Mouse (Mus musculus) Patski (cell line): ENCODE results near the gene Atat1. TPM values are rescaled to one million over a fixed set of nuclear protein-coding genes. Genes with fewer than 3 reads are reported as not detected.
A peak's percentile ranks its signal among the peaks of the same experiment; 100 is the strongest.

Experiments
- ATAC-seq: fragments of 100-300 bp; one replicate; pipeline ENCODE4 v1.8.0; 2021
- CTCF ChIA-PET: fragments of 350-600 bp; sonication (Branson Sonifier 250); formaldehyde crosslinking; loops from one replicate; lab custom pipeline; 2022; ENCODE audit warnings: inconsistent platforms; lab: Charles Lee
- POLR2A ChIA-PET: fragments of 350-600 bp; sonication (Branson Sonifier 250); formaldehyde crosslinking; loops from one replicate; lab custom pipeline; 2022; ENCODE audit warnings: antibody characterized with exemption, inconsistent platforms; lab: Charles Lee
- DNase-seq: peaks from one replicate; pipeline ENCODE4 v3.0.0-alpha.2; 2011; ENCODE audit warnings: low read depth, low spot score
- H3K27me3 ChIP-seq: fragments of 371-371 bp; one replicate; pipeline ENCODE4 v1.5.1; 2021
- CTCF ChIP-seq: fragments of 100-300 bp; IDR thresholded peaks from one replicate; pipeline ENCODE4 v1.5.1; 2021
- in situ Hi-C: fragments of 300-500 bp; cut with MboI; formaldehyde crosslinking; loops from 3 replicates; pipeline ENCODE4 v1.11.1; 2018; ENCODE audit warnings: low pct_unique_long_range_greater_than_20kb, mixed read lengths
- polyA plus RNA-seq: library from polyadenylated mRNA; unstranded; gene quantifications from one replicate; pipeline ENCODE4 v1.2.3, GENCODE M21; 2021

Atat1 gene
- polyA plus RNA-seq, 1 experiment from 2014 or later, result 42.6 TPM

GRCm38 (mm10) chr17:35868961-35869345 is 40.9 kb downstream of the Atat1 start:
- ChIA-PET POLR2A (interaction anchor here (1.0 kb wide), 1 partner anchor 22 kb away, joined by 3 read pairs; no protein-coding TSS in a partner anchor), CTCF (interaction anchor here (1.1 to 1.4 kb wide), 3 partner anchors 9 to 32 kb away, joined by 3 to 4 read pairs (median 4); no protein-coding TSS in a partner anchor)
- H3K27me3 ChIP-seq, result no peaks in the 10 kb centered on the region
- DNase-seq (no peak), ATAC-seq (no peak)
- TF ChIP-seq CTCF, result no peak
- in situ Hi-C loops, result no loop called here

- POLR2A ChIA-PET, result interaction anchor here (1.0 kb wide), 1 partner anchor 23 kb away, joined by 3 read pairs; no protein-coding TSS in a partner anchor
Measured at GRCm38 (mm10) chr17:35868165-35868820, 41.6 kb downstream of the Atat1 start.

GRCm38 (mm10) chr17:35866911-35867890 is 42.7 kb downstream of the Atat1 start:
- no peaks in the 10 kb centered on the region for H3K27me3 ChIP-seq
- ChIA-PET CTCF (interaction anchor here (1.4 kb wide), 1 partner anchor 16 kb away, joined by 3 read pairs; no protein-coding TSS in a partner anchor), POLR2A (interaction anchor here (0.7 to 0.9 kb wide), 2 partner anchors 28 to 30 kb away, joined by 3 read pairs; no protein-coding TSS in a partner anchor)
- ATAC-seq (no peak), DNase-seq (no peak)
- in situ Hi-C loops, result no loop called here
- no peak for TF ChIP-seq CTCF

More at GRCm38 (mm10) chr17:35868165-35868820, 41.6 kb downstream of the Atat1 start:
- H3K27me3 ChIP-seq, result no peaks in the 10 kb centered on the region
- CTCF ChIA-PET, result interaction anchor here (1.1 to 1.4 kb wide), 2 partner anchors 8 to 31 kb away, joined by 3 to 4 read pairs; no protein-coding TSS in a partner anchor
- DNase-seq (no peak), ATAC-seq (no peak)
- in situ Hi-C loops, result no loop called here
- no peak for TF ChIP-seq CTCF

GRCm38 (mm10) chr17:35866281-35866831 is 43.5 kb downstream of the Atat1 start:
- DNase-seq, result no peak
- TF ChIP-seq CTCF, result no peak
- ChIA-PET CTCF (interaction anchor here (1.4 kb wide), 1 partner anchor 15 kb away, joined by 3 read pairs; no protein-coding TSS in a partner anchor), POLR2A (interaction anchor here (0.7 to 0.9 kb wide), 2 partner anchors 27 to 29 kb away, joined by 3 read pairs; no protein-coding TSS in a partner anchor)
- in situ Hi-C loops, result no loop called here
- peak; percentile 16 for ATAC-seq
- H3K27me3 ChIP-seq, result no peaks in the 10 kb centered on the region

- in situ Hi-C loops, result no loop called here
- peak; percentile 4 for ATAC-seq
- H3K27me3 ChIP-seq, result no peaks in the 10 kb centered on the region
- DNase-seq, result no peak
- ChIA-PET POLR2A (interaction anchor here (0.5 kb wide), 1 partner anchor 58 kb away, joined by 3 read pairs; no protein-coding TSS in a partner anchor), CTCF (interaction anchor here (0.8 to 1.3 kb wide), 2 partner anchors 14 to 29 kb away, joined by 3 to 4 read pairs; partner anchors contain the start of gene Dhx16)
- no peak for TF ChIP-seq CTCF
Measured at GRCm38 (mm10) chr17:35865481-35866280, 44.2 kb downstream of the Atat1 start, which contains the start of gene Ppp1r18. Gene Ppp1r18, plus strand, starts transcription at chr17:35865593.

DNA sequence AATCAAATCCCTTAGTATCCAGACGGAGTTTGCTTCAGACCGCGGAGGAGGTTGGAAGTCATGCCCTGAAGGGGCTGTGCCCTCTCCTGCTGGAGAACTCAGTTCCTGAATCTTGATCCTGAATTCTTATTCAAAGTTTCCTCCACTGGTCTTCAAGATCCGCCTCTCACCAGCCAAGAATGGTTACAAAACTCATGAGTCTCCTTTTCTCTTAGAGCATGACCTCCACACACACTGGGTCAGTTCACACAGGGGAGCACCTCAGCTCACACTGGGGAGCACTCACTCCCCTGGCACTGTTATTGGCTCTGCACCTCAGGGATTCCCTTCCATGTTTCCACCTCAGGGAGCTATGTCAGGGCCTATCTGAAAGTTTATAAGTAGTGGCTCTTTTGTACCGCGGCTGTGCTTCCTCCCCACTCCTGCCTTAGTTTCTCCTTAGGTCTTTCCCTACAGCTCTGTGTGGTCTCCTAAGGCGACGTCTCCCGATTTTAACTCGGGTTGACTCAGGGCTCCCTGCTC is 45.0 kb downstream of the Atat1 start:
- CTCF ChIA-PET, result interaction anchor here (0.6 to 1.3 kb wide), 3 partner anchors 15 to 143 kb away, joined by 3 to 4 read pairs (median 3); partner anchors contain the start of gene Dhx16
- POLR2A ChIA-PET, result interaction anchor here (0.5 kb wide), 1 partner anchor 57 kb away, joined by 3 read pairs; no protein-coding TSS in a partner anchor
- TF ChIP-seq CTCF, result no peak
- no peaks in the 10 kb centered on the region for H3K27me3 ChIP-seq
- DNase-seq, result no peak
- no peak for ATAC-seq
- in situ Hi-C loops, result no loop called here

DNA sequence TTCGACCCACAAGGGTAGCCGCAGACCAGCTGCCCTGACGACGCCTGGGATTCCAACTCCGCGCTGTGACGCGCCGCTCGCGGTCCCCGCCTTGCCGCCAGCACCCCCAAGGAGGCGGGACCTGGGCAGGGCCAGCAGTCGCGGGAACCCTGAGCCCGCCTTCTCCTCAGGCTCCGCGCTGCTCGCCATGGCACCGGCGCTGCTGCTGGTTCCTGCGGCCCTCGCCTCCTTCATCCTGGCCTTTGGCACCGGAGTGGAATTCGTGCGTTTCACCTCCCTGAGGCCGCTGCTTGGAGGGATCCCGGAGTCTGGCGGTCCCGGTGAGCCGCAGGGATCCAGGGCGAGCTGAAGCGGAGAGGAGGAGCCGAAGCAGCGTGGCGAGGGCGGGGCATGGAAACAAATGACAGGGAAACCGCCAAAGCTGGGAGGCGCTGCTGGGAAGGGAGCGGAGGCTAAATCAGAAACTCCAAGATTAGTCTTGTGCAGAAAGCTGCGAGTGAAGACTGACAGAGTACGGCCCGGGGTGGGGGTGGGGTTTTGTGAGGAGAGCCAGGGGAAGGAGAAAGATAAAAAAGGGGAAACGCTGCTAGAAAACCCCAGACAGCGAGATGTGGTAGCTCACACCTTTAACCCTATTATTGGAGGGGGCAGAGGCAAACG is 48.5 kb downstream of the Atat1 start, which contains the start of gene Nrm:
TSS of gene Nrm (plus strand) at position 121 of the 660 bp plus-strand sequence.
- CTCF ChIA-PET, result interaction anchor here (1.6 to 4.5 kb wide), 3 partner anchors 10 to 16 kb away, joined by 6 to 29 read pairs (median 7); no protein-coding TSS in a partner anchor
- ATAC-seq (peak; percentile 91), DNase-seq (no peak)
- no peak for TF ChIP-seq CTCF
- POLR2A ChIA-PET, result interaction anchor here (0.6 to 1.5 kb wide), 6 partner anchors 8 to 238 kb away, joined by 3 to 7 read pairs (median 4); no protein-coding TSS in a partner anchor
- in situ Hi-C loops, result no loop called here
- no peaks in the 10 kb centered on the region for H3K27me3 ChIP-seq

DNA sequence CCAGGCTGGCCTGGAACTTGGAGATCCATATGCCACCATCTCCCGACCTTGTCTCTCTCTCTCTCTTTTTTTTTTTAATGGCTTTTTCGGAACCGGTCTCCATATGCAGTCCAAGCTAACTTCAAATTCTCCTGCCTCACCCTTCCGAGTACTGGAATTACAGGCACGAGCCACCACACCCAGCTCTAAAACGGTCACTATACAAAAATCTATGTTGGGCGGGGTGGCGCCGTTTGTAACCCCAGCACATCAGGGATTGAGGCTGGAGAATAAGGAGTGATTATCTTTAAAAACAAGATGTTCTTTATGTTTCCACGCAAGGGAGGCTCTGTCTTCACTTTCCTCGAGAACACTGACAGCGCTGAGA is 49.1 kb downstream of the Atat1 start:
- ATAC-seq, result no peak

More for the DNA sequence above, 49.1 kb downstream of the Atat1 start:
- DNase-seq, result no peak
- ChIA-PET CTCF (interaction anchor here (1.6 to 4.5 kb wide), 3 partner anchors 10 to 16 kb away, joined by 6 to 29 read pairs (median 7); no protein-coding TSS in a partner anchor), POLR2A (interaction anchor here (0.6 to 1.5 kb wide), 5 partner anchors 9 to 53 kb away, joined by 3 to 7 read pairs (median 4); no protein-coding TSS in a partner anchor)
- TF ChIP-seq CTCF, result no peak
- in situ Hi-C loops, result no loop called here
- no peaks in the 10 kb centered on the region for H3K27me3 ChIP-seq
